Mouse (Mus musculus): Measurements from ENCODE around the gene Polr3c. TPM values are rescaled to one million over a fixed set of nuclear protein-coding genes. Genes with fewer than 3 reads are reported as not detected.
A peak's percentile ranks its signal among the peaks of the same experiment; 100 is the strongest.
"Not testable (repeated sequence)": the region's sequence is repeated elsewhere in the genome, so short reads cannot be mapped to it uniquely, and the experiment has no call there.

The Polr3c gene
- polyA plus RNA-seq, 1 experiment from 2014 or later = 31.0 TPM

DNA sequence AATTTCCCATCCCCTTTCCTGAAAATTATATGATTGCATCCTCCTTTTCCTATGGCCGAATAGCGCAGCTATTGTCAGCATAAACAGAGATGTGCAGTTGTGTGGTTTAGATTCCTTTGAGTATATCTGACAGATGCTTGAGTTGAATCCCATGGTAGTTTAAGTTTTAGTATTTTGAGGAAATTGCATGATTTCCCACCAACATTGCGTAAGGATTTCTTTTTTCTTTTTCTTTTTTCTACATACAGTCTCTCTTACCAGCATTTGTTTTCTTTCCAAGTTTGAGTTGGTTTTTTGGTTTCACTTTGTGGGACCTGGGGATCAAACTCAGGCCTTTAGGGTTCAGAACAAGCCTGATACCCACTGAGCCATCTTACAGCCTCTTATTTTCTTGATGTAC lies 16.9 kb upstream of the Polr3c start:
- Histone ChIP-seq H3K27me3 (ENCODE audit: control insufficient read depth, insufficient read depth, low read length) (no peaks in the 10 kb centered on the region), H3K4me1 (ENCODE audit: control insufficient read depth, insufficient read depth, low read length) (peaks cover 11% of the 10 kb centered on the region), H3K27ac (ENCODE audit: low read length) (no peak overlapping the region), H3K4me3 (ENCODE audit: low read length) (no peak overlapping the region), H3K9me3 (replicated peaks; ENCODE audit: control insufficient read depth, low read length) (no peaks in the 10 kb centered on the region), H3K9ac (ENCODE audit: low read length) (no peak overlapping the region), H3K36me3 (ENCODE audit: control insufficient read depth, insufficient read depth) (no peaks in the 10 kb centered on the region), H3K4me2 (ENCODE audit: low read depth, low read length) (no peak overlapping the region)
- 88% methylated on average over 3 of the region's 3 CpGs for WGBS
- no peak for ATAC-seq (replicated peaks; ENCODE audit: extremely low read depth, insufficient read depth, low FRiP score)

DNA sequence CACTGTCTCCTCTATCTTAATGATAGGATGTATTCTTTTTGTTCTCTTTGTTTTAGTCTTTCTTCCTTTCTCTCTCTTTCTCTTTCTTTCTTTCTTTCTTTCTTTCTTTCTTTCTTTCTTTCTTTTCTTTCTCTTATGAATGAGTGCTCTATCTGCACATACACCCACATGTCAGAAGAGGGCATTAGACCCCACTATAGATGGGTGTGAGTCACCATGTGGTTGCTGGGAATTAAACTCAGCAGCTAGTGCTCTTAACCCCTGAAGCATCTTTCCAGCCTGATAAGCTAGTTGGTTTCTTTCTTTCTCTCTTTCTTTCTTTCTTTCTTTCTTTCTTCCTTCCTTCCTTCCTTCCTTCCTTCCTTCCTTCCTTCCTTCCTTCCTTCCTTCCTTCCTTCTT lies 12.9 kb upstream of the Polr3c start:
- not testable (repeated sequence) for H3K27ac ChIP-seq (ENCODE audit: low read length); H3K36me3 ChIP-seq (ENCODE audit: control insufficient read depth, insufficient read depth); H3K4me3 ChIP-seq (ENCODE audit: low read length); H3K9me3 ChIP-seq (replicated peaks; ENCODE audit: control insufficient read depth, low read length); H3K9ac ChIP-seq (ENCODE audit: low read length); H3K4me2 ChIP-seq (ENCODE audit: low read depth, low read length); H3K4me1 ChIP-seq (ENCODE audit: control insufficient read depth, insufficient read depth, low read length); H3K27me3 ChIP-seq (ENCODE audit: control insufficient read depth, insufficient read depth, low read length); ATAC-seq (replicated peaks; ENCODE audit: extremely low read depth, insufficient read depth, low FRiP score)

DNA sequence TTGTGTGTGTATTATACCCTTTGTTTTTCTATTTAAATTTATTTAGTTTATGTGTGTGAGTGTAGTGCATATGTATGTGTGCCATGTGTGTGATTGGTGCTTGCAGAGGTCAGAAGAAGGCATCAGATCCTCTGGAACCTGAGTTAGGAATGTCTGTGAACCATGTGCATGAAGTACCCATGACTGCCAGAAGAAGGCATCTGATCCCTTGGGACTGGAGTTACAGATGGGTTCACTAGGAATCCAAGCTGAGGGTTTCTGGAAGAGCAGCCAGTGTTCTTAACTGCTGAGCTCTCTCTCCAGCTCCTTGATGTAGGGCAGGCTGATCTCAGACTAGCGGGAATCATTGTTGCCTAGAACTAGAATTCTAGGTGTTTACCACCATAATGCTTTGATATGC lies 10.6 kb upstream of the Polr3c start:
- Histone ChIP-seq H3K4me2 (ENCODE audit: low read depth, low read length) (no peak overlapping the region), H3K27me3 (ENCODE audit: control insufficient read depth, insufficient read depth, low read length) (no peaks in the 10 kb centered on the region), H3K36me3 (ENCODE audit: control insufficient read depth, insufficient read depth) (no peaks in the 10 kb centered on the region), H3K9ac (ENCODE audit: low read length) (no peak overlapping the region), H3K4me1 (ENCODE audit: control insufficient read depth, insufficient read depth, low read length) (peaks cover 9% of the 10 kb centered on the region; the same call in 1 of the 2 replicates), H3K9me3 (replicated peaks; ENCODE audit: control insufficient read depth, low read length) (no peaks in the 10 kb centered on the region), H3K27ac (ENCODE audit: low read length) (no peak overlapping the region), H3K4me3 (ENCODE audit: low read length) (no peak overlapping the region)
- ATAC-seq (replicated peaks; ENCODE audit: extremely low read depth, insufficient read depth, low FRiP score) = no peak
- 88% methylated on average over 1 of the region's 1 CpGs for WGBS

DNA sequence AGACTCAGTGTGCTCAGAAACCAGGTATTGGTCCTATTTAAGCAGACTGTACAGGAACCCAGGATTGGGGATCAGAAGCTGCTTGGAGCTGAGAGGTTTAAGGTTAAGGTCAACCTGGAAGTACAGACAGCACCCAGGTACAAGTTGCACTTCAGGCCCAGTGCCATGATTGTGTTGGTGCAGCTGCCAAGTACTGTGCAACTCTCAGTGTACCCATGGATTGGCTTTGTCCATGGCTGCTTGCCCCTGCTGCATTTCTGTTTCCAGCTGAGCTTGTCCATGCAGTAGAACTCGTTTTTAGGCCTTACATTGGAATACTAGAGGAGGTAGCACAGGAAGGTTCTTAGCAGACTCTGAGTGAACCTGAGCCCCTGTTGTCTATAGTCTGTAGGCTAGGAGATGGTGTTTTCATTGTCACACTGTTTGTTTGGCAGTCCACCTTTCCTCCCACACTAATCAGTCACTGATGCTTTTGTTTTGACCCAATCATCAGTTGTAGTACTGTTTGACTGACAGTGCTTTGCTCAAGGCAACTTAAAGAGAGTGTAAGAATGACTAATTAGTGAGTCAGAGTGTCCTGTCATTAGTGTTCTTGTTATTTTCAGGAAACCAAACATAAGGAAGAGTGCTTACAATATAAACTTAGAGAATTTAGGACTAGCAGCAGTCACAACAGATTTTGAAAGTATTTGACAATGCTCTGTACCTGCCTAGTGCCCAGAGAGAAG lies 9.7 kb upstream of the Polr3c start:
- Histone ChIP-seq H3K4me3 (ENCODE audit: low read length) (no peak overlapping the region), H3K4me1 (ENCODE audit: control insufficient read depth, insufficient read depth, low read length) (peaks cover 5% of the 10 kb centered on the region; the same call in 1 of the 2 replicates), H3K36me3 (ENCODE audit: control insufficient read depth, insufficient read depth) (no peaks in the 10 kb centered on the region), H3K9me3 (replicated peaks; ENCODE audit: control insufficient read depth, low read length) (no peaks in the 10 kb centered on the region), H3K4me2 (ENCODE audit: low read depth, low read length) (no peak overlapping the region), H3K27ac (ENCODE audit: low read length) (no peak overlapping the region), H3K9ac (ENCODE audit: low read length) (no peak overlapping the region), H3K27me3 (ENCODE audit: control insufficient read depth, insufficient read depth, low read length) (no peaks in the 10 kb centered on the region)
- WGBS = 34% methylated on average over 1 of the region's 1 CpGs
- no peak for ATAC-seq (replicated peaks; ENCODE audit: extremely low read depth, insufficient read depth, low FRiP score)

DNA sequence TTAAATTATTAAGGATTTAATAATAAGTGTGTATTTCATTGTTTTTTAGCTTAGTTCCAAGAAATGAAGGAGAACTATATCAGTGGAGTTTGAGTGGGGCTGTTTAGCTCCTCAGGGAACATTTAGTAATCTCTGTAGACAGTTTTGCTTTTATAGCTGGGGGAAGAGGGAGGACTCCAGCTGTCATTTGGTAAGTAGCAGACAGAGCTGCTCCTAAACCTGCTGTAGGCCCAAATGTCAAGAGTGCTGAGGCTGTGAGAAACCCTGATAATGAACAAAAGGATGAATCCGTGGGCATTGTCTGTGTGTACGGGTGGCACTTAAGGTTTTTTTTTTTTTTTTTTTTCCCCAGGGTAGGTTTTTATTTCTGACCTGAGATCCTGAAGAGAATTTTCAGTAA lies 7.8 kb upstream of the Polr3c start:
- Histone ChIP-seq H3K27me3 (ENCODE audit: control insufficient read depth, insufficient read depth, low read length) (no peaks in the 10 kb centered on the region), H3K9me3 (replicated peaks; ENCODE audit: control insufficient read depth, low read length) (no peaks in the 10 kb centered on the region), H3K4me1 (ENCODE audit: control insufficient read depth, insufficient read depth, low read length) (peaks cover 13% of the 10 kb centered on the region), H3K9ac (ENCODE audit: low read length) (no peak overlapping the region), H3K4me2 (ENCODE audit: low read depth, low read length) (no peak overlapping the region), H3K27ac (ENCODE audit: low read length) (no peak overlapping the region), H3K36me3 (ENCODE audit: control insufficient read depth, insufficient read depth) (no peaks in the 10 kb centered on the region), H3K4me3 (ENCODE audit: low read length) (no peak overlapping the region)
- ATAC-seq (replicated peaks; ENCODE audit: extremely low read depth, insufficient read depth, low FRiP score) = no peak
- WGBS = 81% methylated on average over 2 of the region's 2 CpGs

DNA sequence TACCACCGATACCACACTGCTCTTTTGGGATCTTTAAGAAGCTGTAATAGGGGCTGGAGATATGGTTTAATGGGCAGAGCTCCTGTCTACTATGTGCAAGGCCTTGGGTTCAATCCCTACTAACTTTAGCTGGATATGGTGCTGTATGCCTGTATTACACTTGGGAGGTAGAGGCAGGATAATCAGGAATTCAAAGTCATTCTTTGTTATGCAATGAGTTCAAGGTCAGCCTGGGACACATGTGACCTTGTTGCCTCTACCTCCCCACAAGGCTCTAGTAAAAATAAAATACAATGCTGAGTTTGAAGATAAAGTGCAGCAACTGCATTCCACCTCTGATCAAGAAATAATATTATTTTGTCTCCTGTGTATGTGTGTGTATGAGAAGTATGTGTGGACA lies 6.6 kb upstream of the Polr3c start:
- no peak overlapping the region for H3K4me2 ChIP-seq (ENCODE audit: low read depth, low read length)
- no peak overlapping the region for H3K4me3 ChIP-seq (ENCODE audit: low read length)
- no peaks in the 10 kb centered on the region for H3K9me3 ChIP-seq (replicated peaks; ENCODE audit: control insufficient read depth, low read length)
- 86% methylated on average over 1 of the region's 1 CpGs for WGBS
- no peak for ATAC-seq (replicated peaks; ENCODE audit: extremely low read depth, insufficient read depth, low FRiP score)
- H3K27me3 ChIP-seq (ENCODE audit: control insufficient read depth, insufficient read depth, low read length) = no peaks in the 10 kb centered on the region
- peaks cover 21% of the 10 kb centered on the region for H3K4me1 ChIP-seq (ENCODE audit: control insufficient read depth, insufficient read depth, low read length)
- H3K9ac ChIP-seq (ENCODE audit: low read length) = no peak overlapping the region
- H3K36me3 ChIP-seq (ENCODE audit: control insufficient read depth, insufficient read depth) = no peaks in the 10 kb centered on the region
- no peak overlapping the region for H3K27ac ChIP-seq (ENCODE audit: low read length)

DNA sequence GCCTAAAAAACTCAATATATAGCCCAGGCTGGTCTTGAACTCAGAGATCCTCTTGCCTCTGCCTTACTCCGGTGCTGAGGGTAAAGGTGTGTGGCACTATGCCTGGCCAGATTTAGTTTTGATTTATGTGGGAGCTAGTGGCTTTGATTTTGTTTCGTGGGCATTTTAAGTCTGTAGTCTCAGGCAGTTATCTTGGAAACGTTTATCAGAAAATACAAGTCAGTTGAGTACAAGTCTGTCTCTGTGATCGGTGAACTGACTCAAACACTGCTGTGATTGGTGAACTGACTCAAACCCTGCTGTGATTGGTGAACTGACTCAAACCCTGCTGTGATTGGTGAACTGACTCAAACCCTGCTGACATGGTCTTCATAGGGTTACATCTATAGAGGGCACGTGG lies 3.4 kb upstream of the Polr3c start:
- 55% methylated on average over 5 of the region's 5 CpGs for WGBS
- no peak overlapping the region for H3K9ac ChIP-seq (ENCODE audit: low read length)
- no peak overlapping the region for H3K4me3 ChIP-seq (ENCODE audit: low read length)
- no peaks in the 10 kb centered on the region for H3K9me3 ChIP-seq (replicated peaks; ENCODE audit: control insufficient read depth, low read length)
- no peak overlapping the region for H3K4me2 ChIP-seq (ENCODE audit: low read depth, low read length)
- H3K4me1 ChIP-seq (ENCODE audit: control insufficient read depth, insufficient read depth, low read length) = peaks cover 25% of the 10 kb centered on the region
- no peak overlapping the region for H3K27ac ChIP-seq (ENCODE audit: low read length)
- H3K36me3 ChIP-seq (ENCODE audit: control insufficient read depth, insufficient read depth) = no peaks in the 10 kb centered on the region
- no peaks in the 10 kb centered on the region for H3K27me3 ChIP-seq (ENCODE audit: control insufficient read depth, insufficient read depth, low read length)
- ATAC-seq (replicated peaks; ENCODE audit: extremely low read depth, insufficient read depth, low FRiP score) = no peak

DNA sequence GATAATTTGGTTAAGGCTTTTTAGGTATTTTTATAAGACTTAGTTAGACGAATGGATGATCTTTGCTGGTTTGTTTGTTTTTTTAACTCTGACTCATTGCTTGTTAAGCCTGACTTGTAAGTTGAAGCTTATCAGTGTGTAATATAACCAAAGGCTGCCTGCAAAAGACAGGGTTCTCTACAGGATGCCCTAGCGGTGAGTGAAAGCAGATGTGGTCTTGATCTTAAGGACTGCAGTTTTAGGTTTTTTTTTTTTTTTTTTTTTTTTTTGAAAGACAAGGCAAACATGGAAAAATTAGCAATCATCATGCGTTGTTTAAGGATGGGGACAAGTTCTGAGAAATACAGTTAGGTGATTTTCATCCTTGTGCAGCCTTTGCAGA lies 2.0 kb upstream of the Polr3c start:
- Histone ChIP-seq H3K27ac (ENCODE audit: low read length) (no peak overlapping the region), H3K27me3 (ENCODE audit: control insufficient read depth, insufficient read depth, low read length) (no peaks in the 10 kb centered on the region), H3K4me2 (ENCODE audit: low read depth, low read length) (no peak overlapping the region), H3K4me3 (ENCODE audit: low read length) (no peak overlapping the region), H3K36me3 (ENCODE audit: control insufficient read depth, insufficient read depth) (no peaks in the 10 kb centered on the region), H3K9me3 (replicated peaks; ENCODE audit: control insufficient read depth, low read length) (no peaks in the 10 kb centered on the region), H3K4me1 (ENCODE audit: control insufficient read depth, insufficient read depth, low read length) (peaks cover 23% of the 10 kb centered on the region), H3K9ac (ENCODE audit: low read length) (no peak overlapping the region)
- WGBS = 48% methylated on average over 3 of the region's 3 CpGs
- no peak for ATAC-seq (replicated peaks; ENCODE audit: extremely low read depth, insufficient read depth, low FRiP score)

DNA sequence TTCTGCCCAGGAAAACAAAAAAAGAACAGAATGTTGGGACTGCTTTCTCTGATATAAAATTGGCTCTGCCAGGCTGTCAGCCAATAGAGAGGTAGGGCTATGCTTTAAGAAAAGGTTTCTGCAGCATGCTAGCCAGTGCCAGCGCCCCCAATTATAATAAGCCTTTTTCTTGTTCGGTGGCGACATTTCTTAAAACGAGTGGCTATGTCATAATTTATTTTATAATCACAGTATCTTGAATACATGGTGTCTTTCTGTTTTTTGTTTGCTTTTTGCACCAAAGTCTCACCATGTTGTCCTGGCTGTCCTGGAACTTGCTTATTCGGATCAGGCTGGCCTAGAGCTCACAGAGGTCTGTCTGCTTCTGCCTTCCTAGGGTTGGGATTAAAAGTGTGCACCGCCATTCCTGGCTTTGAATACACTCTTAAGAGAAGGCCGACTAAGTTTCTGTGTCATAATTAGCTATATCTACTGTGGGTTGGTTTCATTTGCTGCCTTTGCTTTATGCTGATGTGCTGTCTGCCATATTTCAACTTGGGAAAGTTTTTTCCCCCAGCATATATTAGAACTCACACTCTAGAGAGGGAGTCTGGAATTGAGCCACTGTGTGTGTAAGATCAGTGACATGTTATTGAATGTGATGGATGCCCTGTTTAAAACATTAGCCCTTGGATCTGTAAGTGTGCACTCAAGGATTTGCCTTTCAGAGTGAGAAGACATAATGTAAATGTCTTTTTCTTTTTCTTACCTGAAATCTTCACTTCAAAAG lies 1.4 kb upstream of the Polr3c start:
- Histone ChIP-seq H3K4me1 (ENCODE audit: control insufficient read depth, insufficient read depth, low read length) (peaks cover 22% of the 10 kb centered on the region), H3K4me3 (ENCODE audit: low read length) (peak overlapping the region; percentile 90), H3K9ac (ENCODE audit: low read length) (peak overlapping the region; percentile 91), H3K36me3 (ENCODE audit: control insufficient read depth, insufficient read depth) (no peaks in the 10 kb centered on the region), H3K9me3 (replicated peaks; ENCODE audit: control insufficient read depth, low read length) (no peaks in the 10 kb centered on the region), H3K27ac (ENCODE audit: low read length) (peak overlapping the region; percentile 88), H3K4me2 (ENCODE audit: low read depth, low read length) (peak overlapping the region; percentile 74), H3K27me3 (ENCODE audit: control insufficient read depth, insufficient read depth, low read length) (no peaks in the 10 kb centered on the region)
- 40% methylated on average over 7 of the region's 7 CpGs for WGBS
- no peak for ATAC-seq (replicated peaks; ENCODE audit: extremely low read depth, insufficient read depth, low FRiP score)
